Mouse (Mus musculus): Measurements from ENCODE around the gene Rasgef1b.

GRCm38 (mm10) chr5:99493017-99493416 lies 235.8 kb downstream of the Rasgef1b start:
- TF ChIP-seq CTCF (IDR thresholded peaks at IDR 0.05; ENCODE audit: control insufficient read depth, insufficient read depth, low read length), result no peak
- no peak for TF ChIP-seq POLR2A (IDR thresholded peaks at IDR 0.05; ENCODE audit: borderline replicate concordance, control insufficient read depth, low read depth, low read length)
